Mouse (Mus musculus) neural tube, embryonic 11.5 days (tissue): ENCODE results near the gene Fbxl17. TPM values are rescaled to one million over a fixed set of nuclear protein-coding genes. Genes with fewer than 3 reads are reported as not detected.

Source experiments
- ATAC-seq: fragments of 200-750 bp; cut with Nextera tagmentation; 2 replicates; pipeline ENCODE4 v1.8.0; 2017; ENCODE audit warnings: moderate number of reproducible peaks, mild to moderate bottlenecking, moderate TSS enrichment, moderate library complexity; ENCODE audit not compliant: insufficient read depth, low FRiP score, low TSS enrichment
- DNase-seq: peaks from one replicate; pipeline ENCODE4 v3.0.0-alpha.2; 2015; ENCODE audit warnings: low spot score
- H3K27ac ChIP-seq: fragments of 300-500 bp; sonication (generic); 2 replicates; pipeline ENCODE4 v1.5.1; 2014; ENCODE audit warnings: low read depth, mild to moderate bottlenecking, low read length
- H3K27me3 ChIP-seq: fragments of 300-500 bp; sonication (generic); 2 replicates; pipeline ENCODE4 v1.6.1; 2014; ENCODE audit warnings: mild to moderate bottlenecking, low read length, mixed read lengths; ENCODE audit not compliant: control insufficient read depth, insufficient read depth
- H3K36me3 ChIP-seq: fragments of 300-500 bp; sonication (generic); 2 replicates; pipeline ENCODE4 v1.6.1; 2014; ENCODE audit warnings: mild to moderate bottlenecking, low read length, moderate library complexity, mixed read lengths; ENCODE audit not compliant: control insufficient read depth, insufficient read depth
- H3K4me1 ChIP-seq: fragments of 300-500 bp; sonication (generic); 2 replicates; pipeline ENCODE4 v1.6.1; 2014; ENCODE audit warnings: low read length, mixed read lengths; ENCODE audit not compliant: control insufficient read depth, insufficient read depth
- H3K4me2 ChIP-seq: fragments of 300-500 bp; sonication (generic); 2 replicates; pipeline ENCODE4 v1.6.1; 2014; ENCODE audit warnings: low read depth, mild to moderate bottlenecking, moderate library complexity
- H3K4me3 ChIP-seq: fragments of 300-500 bp; sonication (generic); 2 replicates; pipeline ENCODE4 v1.5.1; 2014; ENCODE audit warnings: low read depth, low read length
- H3K9ac ChIP-seq: fragments of 300-500 bp; sonication (generic); 2 replicates; pipeline ENCODE4 v1.6.1; 2014; ENCODE audit warnings: mild to moderate bottlenecking, low read length
- H3K9me3 ChIP-seq: fragments of 300-500 bp; sonication (generic); 2 replicates; pipeline ENCODE4 v1.6.1; 2016; ENCODE audit warnings: low read length; ENCODE audit not compliant: control insufficient read depth
- WGBS: fragments of 180-500 bp; shearing (Covaris S2); extraction: QIAGEN DNeasy Blood & Tissue Kit; methylation state at CpG from one replicate; pipeline ENCODE4 v1.1.7; 2014; 5-methylcytosine and 5-hydroxymethylcytosine counted together
- polyA plus RNA-seq: library from polyadenylated mRNA; unstranded; fragments of >200 nt; fragmentation: Nextera tagmentation; extraction: Ambion mirVana; gene quantifications from 2 replicates; pipeline ENCODE4 v1.2.1, GENCODE M21; 2014

The Fbxl17 gene
- polyA plus RNA-seq, 1 experiment from 2014 or later = 7.8 TPM

DNA sequence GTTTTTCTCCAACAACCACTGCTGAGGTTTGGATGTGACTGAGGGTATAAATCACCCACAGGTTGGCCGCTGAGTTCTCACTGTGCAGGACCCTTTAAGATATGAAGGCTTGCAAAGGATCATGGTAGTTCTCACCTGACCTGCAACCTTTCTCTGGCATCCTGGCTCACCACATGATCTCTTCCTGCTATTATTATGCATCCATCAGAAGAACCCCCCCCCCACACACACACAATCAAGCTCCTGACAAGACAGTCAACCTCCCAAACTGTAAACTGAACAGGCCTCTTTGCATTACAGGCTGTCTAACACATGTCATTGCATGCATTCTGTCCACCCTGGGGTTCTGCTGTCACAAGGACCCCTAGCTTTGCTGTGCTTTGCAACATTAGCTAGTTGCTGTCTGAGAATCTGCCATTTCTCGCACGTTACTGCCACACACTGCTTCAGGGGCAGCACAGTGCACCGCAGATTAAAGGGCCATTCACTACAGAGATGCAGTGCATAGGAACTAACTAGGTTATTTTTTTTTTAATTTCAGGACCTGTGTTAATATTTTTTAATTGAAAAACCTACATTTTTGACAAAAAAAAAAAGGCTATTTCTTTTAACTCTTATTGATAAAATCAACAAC lies 148.8 kb downstream of the Fbxl17 start:
- Histone ChIP-seq H3K36me3 (no peaks in the 10 kb centered on the region), H3K4me2 (no peak overlapping the region), H3K9me3 (no peaks in the 10 kb centered on the region), H3K27me3 (no peaks in the 10 kb centered on the region), H3K4me1 (no peaks in the 10 kb centered on the region), H3K9ac (no peak overlapping the region), H3K4me3 (no peak overlapping the region), H3K27ac (no peak overlapping the region)
- no peak for DNase-seq
- 75% methylated on average over 4 of the region's 4 CpGs for WGBS
- no peak for ATAC-seq

DNA sequence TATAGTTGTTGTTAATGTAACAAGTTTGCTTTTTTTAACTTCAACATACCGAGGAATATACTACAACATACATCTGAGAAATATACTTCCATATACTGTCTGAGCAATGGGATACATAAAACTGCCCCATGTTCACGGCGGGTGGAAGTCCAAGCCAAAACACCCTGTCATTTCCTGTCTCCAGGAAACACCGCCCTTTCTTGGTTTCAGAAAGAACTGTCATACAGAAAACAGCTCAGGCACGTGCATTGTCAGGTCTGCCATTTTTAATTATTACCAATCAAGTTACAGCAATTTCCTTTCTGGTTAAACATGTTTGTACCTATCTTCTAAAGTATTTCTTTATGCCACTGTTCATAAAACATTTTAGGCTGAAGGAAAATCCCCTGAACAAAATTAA lies 155.7 kb downstream of the Fbxl17 start:
- no peak overlapping the region for H3K4me2 ChIP-seq
- ATAC-seq = no peak
- no peak overlapping the region for H3K4me3 ChIP-seq
- H3K27ac ChIP-seq = no peak overlapping the region
- no peaks in the 10 kb centered on the region for H3K4me1 ChIP-seq
- no peaks in the 10 kb centered on the region for H3K9me3 ChIP-seq
- H3K27me3 ChIP-seq = no peaks in the 10 kb centered on the region
- WGBS = 88% methylated on average over 5 of the region's 5 CpGs
- H3K36me3 ChIP-seq = no peaks in the 10 kb centered on the region
- no peak for DNase-seq
- no peak overlapping the region for H3K9ac ChIP-seq

DNA sequence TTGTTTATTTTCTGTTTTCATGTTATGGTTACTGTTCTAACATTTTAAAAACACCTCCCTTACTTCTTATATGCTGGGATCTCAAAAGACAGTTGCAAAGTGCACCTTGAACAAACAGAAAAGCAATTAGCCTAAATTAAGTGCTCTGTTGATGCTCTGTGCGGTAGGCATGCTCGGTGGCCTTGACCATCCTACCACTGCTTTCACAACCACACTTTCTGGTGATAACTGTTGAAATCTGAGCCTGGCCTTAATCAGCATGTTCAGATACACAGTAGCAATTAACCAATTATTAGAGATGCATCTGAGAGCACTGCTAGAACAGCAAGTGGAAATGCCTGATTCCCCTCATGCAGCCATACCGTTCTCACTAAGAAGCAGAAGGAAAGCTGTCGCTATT lies 156.7 kb downstream of the Fbxl17 start:
- WGBS = 95% methylated on average over 4 of the region's 4 CpGs
- ATAC-seq (no peak), DNase-seq (no peak)
- H3K4me2 ChIP-seq = no peak overlapping the region
- H3K4me3 ChIP-seq = no peak overlapping the region
- H3K27ac ChIP-seq = no peak overlapping the region
- no peaks in the 10 kb centered on the region for H3K9me3 ChIP-seq
- H3K36me3 ChIP-seq = no peaks in the 10 kb centered on the region
- no peaks in the 10 kb centered on the region for H3K4me1 ChIP-seq
- no peaks in the 10 kb centered on the region for H3K27me3 ChIP-seq
- H3K9ac ChIP-seq = no peak overlapping the region

DNA sequence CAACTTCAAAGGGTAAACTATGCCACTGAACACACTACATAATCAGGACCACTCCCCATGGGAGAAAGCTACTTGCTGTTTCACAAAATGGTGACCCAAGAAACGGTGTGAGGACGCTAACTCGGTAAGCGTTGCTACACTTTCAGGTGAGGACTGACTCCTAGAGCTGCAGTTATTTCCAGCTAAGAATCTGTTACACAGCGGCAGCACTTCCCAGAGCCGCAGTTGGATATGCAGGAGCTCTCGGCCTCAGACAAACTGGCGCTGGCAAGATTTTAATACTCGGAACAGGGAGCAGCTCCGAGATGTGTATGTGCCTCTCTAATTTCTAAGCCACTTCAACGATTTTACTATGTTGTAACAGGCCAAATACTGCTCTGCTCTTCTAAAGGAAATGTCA lies 157.4 kb downstream of the Fbxl17 start:
- Histone ChIP-seq H3K4me2 (no peak overlapping the region), H3K4me1 (no peaks in the 10 kb centered on the region), H3K27ac (no peak overlapping the region), H3K9ac (no peak overlapping the region), H3K9me3 (no peaks in the 10 kb centered on the region), H3K4me3 (no peak overlapping the region), H3K27me3 (no peaks in the 10 kb centered on the region), H3K36me3 (no peaks in the 10 kb centered on the region)
- DNase-seq (no peak), ATAC-seq (no peak)
- 91% methylated on average over 11 of the region's 11 CpGs for WGBS

DNA sequence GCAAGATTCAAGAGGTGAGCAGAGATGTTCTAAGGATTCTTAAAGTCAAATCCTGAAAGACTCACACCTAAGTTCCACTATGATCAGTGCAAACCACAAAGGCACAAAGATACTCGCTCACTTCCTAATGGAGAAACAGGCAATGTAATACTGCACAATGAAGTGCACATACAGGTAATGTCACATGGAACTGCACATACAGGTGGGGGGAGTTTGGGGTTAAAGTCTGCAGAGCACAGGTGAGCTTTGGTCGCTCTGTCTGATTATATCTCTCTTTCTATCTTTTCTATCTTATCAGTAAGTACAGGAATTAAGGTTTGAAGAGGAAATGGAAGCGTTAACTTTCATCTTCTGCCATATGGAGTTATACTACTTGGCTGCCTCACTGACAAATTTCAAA lies 158.6 kb downstream of the Fbxl17 start:
- H3K27me3 ChIP-seq = no peaks in the 10 kb centered on the region
- no peaks in the 10 kb centered on the region for H3K9me3 ChIP-seq
- H3K4me2 ChIP-seq = no peak overlapping the region
- no peaks in the 10 kb centered on the region for H3K4me1 ChIP-seq
- no peak for ATAC-seq
- 96% methylated on average over 3 of the region's 3 CpGs for WGBS
- no peak for DNase-seq
- no peaks in the 10 kb centered on the region for H3K36me3 ChIP-seq
- no peak overlapping the region for H3K4me3 ChIP-seq
- H3K27ac ChIP-seq = no peak overlapping the region
- no peak overlapping the region for H3K9ac ChIP-seq

DNA sequence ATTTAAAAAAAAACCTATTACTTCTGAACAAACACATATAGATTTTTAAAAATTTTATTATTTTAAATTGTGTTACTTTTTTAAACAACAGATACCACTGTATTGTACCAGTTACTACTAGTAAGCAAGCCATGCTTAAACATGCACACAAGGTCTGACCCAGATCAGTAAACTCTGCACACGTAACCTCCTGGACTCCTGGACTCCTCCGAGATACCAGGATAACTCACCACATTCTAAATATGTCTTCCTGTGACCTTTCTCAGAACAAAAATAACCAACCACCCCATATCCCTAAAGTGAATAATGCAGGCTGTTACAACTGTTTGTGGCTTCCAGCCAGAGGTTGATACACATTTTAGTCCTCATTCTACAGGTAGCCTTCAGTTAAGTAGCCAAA lies 170.9 kb downstream of the Fbxl17 start:
- Histone ChIP-seq H3K36me3 (no peaks in the 10 kb centered on the region), H3K9ac (no peak overlapping the region), H3K4me3 (no peak overlapping the region), H3K27me3 (no peaks in the 10 kb centered on the region), H3K27ac (no peak overlapping the region), H3K4me2 (no peak overlapping the region), H3K9me3 (no peaks in the 10 kb centered on the region), H3K4me1 (no peaks in the 10 kb centered on the region)
- ATAC-seq (no peak), DNase-seq (no peak)
- WGBS = 95% methylated on average over 2 of the region's 2 CpGs

DNA sequence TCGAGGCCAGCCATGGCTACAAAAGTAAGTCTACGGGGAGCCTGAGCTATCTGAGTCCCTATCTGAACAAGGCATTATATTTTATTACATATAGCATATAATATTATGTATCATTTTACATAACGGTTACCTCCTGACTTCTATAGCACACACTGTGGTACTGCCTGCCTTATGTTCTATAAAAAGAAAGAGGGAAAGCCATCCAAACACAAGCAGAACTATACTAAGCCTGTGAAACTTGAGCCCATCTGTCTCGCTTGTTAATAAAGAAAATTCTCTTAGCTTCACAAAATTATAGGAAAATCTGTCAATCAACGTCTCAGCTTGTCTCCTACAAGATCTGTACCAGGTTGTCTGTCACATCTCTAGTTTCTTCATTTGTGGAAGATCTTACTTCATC lies 173.6 kb downstream of the Fbxl17 start:
- no peak overlapping the region for H3K9ac ChIP-seq
- no peaks in the 10 kb centered on the region for H3K27me3 ChIP-seq
- no peaks in the 10 kb centered on the region for H3K9me3 ChIP-seq
- H3K4me1 ChIP-seq = no peaks in the 10 kb centered on the region
- H3K36me3 ChIP-seq = no peaks in the 10 kb centered on the region
- WGBS = 91% methylated on average over 5 of the region's 5 CpGs
- ATAC-seq (no peak), DNase-seq (no peak)
- no peak overlapping the region for H3K4me2 ChIP-seq
- H3K27ac ChIP-seq = no peak overlapping the region
- no peak overlapping the region for H3K4me3 ChIP-seq

DNA sequence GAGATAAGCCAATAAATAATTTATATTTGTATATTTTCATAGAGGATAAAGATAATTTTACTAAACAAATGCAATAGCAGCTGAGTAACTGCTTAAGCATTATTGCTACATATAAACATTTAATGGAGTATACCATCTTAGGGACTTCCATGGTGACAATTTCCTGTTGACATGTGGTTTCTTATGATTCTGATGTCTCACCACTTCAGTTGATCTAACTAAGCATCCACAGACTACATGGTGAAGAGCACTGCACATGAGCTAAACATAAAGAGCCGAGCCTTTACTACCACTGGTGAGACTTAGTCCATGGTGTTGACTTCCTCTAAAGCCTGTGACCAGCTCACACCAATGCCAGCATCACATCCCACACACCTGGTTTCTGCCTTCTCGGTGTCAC lies 175.1 kb downstream of the Fbxl17 start:
- Histone ChIP-seq H3K27me3 (no peaks in the 10 kb centered on the region), H3K4me3 (no peak overlapping the region), H3K36me3 (no peaks in the 10 kb centered on the region), H3K9ac (no peak overlapping the region), H3K27ac (no peak overlapping the region), H3K9me3 (no peaks in the 10 kb centered on the region), H3K4me2 (no peak overlapping the region), H3K4me1 (no peaks in the 10 kb centered on the region)
- no peak for ATAC-seq
- WGBS = 94% methylated on average over 2 of the region's 2 CpGs
- DNase-seq = no peak

DNA sequence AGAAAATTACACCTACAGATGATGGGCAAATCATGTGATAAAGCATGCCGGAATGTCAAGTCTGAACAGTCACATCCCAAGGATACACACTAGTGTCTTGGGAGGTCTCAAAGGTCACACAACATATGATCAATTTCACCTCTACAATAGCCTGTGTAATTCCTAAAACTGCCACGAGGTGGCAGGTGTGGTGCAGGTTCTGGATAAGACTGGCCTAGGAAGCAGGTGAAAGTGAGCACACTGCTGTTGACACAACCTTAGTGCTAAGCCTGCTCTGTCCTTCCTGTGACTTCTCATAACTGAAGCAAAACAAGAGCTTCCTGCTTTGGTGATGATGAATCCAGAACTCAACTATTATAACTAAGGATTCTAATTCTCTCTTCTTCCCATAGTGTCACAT lies 175.8 kb downstream of the Fbxl17 start:
- Histone ChIP-seq H3K9ac (no peak overlapping the region), H3K4me1 (no peaks in the 10 kb centered on the region), H3K27me3 (no peaks in the 10 kb centered on the region), H3K9me3 (no peaks in the 10 kb centered on the region), H3K27ac (no peak overlapping the region), H3K36me3 (no peaks in the 10 kb centered on the region), H3K4me3 (no peak overlapping the region), H3K4me2 (no peak overlapping the region)
- WGBS = 36% methylated on average over 2 of the region's 2 CpGs
- ATAC-seq (0 out of 2 replicates have a peak, but pooled peaks have one; percentile 41), DNase-seq (peak; percentile 57)
